Mouse (Mus musculus): ENCODE measurements around the gene Gm14137.

DNA sequence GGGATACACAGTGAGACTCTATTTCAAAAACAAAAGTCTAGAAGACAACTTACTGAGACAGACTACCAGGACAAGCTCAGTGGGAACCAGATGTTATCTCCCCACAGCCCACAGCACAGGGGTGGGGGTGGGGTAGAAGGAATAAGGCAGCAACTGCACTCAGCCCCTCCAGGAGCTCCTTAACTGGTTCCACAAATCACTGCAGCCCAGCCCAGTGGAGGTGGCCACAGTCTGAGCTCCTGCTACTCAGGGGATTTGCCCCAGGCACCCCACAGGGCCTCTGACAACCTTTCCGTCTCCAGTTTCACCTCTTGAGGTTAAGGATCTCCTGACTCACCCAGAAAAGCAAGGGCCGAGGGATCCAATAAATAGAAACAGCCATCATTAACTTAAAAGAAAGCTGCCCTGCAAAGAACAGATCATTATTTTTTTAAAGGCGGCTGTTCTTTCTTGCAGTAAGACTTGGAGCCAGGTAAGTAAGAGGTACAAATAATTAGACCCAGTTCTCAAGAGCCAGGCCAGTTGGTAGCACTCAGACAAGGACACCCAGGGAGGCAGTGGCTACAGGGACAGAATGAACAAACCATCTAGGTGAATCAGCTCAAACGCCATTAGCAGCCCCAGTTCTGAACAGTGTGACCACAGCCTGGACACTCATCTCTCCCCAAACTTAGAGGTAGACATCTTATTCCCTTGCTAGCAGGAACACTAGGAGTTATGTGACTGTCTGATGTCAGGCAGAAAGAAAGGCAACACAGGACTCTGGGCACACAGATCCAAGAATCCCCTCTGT is 22.2 kb downstream of the Gm14137 start:
- no peak for TF ChIP-seq CTCF (IDR thresholded peaks at IDR 0.05; ENCODE audit: low read depth)
- no peak for TF ChIP-seq EP300 (optimal IDR thresholded peaks at IDR 0.05)
